Mouse (Mus musculus): Measurements from ENCODE around the gene Syap1. TPM values are rescaled to one million over a fixed set of nuclear protein-coding genes. Genes with fewer than 3 reads are reported as not detected.
"Not testable (repeated sequence)": the region's sequence is repeated elsewhere in the genome, so short reads cannot be mapped to it uniquely, and the experiment has no call there.

Gene Syap1
- polyA plus RNA-seq (2012; rRNA removed), result 24.1 and 26.0 TPM in 2 replicates

- Histone ChIP-seq H3K4me1 (ENCODE audit: control insufficient read depth, insufficient read depth, low read length) (no peaks in the 10 kb centered on the region), H3K27ac (ENCODE audit: insufficient read depth, low read length) (0 out of 2 replicates have a peak within 1 kb of the TSS, but pooled peaks have one; percentile 5), H3K4me3 (ENCODE audit: insufficient read depth, low read length) (peak within 1 kb of the TSS; percentile 72)
- peak; percentile 71; the same call in 1 of the 2 replicates for TF ChIP-seq POLR2A (IDR thresholded peaks at IDR 0.05; ENCODE audit: extremely low read depth, insufficient read depth, low read length)
- TF ChIP-seq CTCF (IDR thresholded peaks at IDR 0.05; ENCODE audit: extremely low read depth, insufficient read depth, low read length), result no peak
Observed at GRCm38 (mm10) chrX:162887931-162888511, at the start of gene Syap1. Gene Syap1, minus strand, starts transcription at chrX:162888447.

- TF ChIP-seq CTCF (IDR thresholded peaks at IDR 0.05; ENCODE audit: extremely low read depth, insufficient read depth, low read length) (no peak), POLR2A (IDR thresholded peaks at IDR 0.05; ENCODE audit: extremely low read depth, insufficient read depth, low read length) (no peak)
- Histone ChIP-seq H3K4me3 (ENCODE audit: insufficient read depth, low read length) (no peak overlapping the region), H3K27ac (ENCODE audit: insufficient read depth, low read length) (no peak overlapping the region), H3K4me1 (ENCODE audit: control insufficient read depth, insufficient read depth, low read length) (no peaks in the 10 kb centered on the region)
Observed at GRCm38 (mm10) chrX:162931467-162931866, 43.2 kb upstream of the Syap1 start.

GRCm38 (mm10) chrX:162921487-162922125 lies 33.4 kb upstream of the Syap1 start:
- no peak overlapping the region for H3K27ac ChIP-seq (ENCODE audit: insufficient read depth, low read length)
- H3K4me1 ChIP-seq (ENCODE audit: control insufficient read depth, insufficient read depth, low read length), result no peaks in the 10 kb centered on the region
- H3K4me3 ChIP-seq (ENCODE audit: insufficient read depth, low read length), result no peak overlapping the region
- TF ChIP-seq CTCF (IDR thresholded peaks at IDR 0.05; ENCODE audit: extremely low read depth, insufficient read depth, low read length) (no peak), POLR2A (IDR thresholded peaks at IDR 0.05; ENCODE audit: extremely low read depth, insufficient read depth, low read length) (no peak)

- Histone ChIP-seq H3K27ac (ENCODE audit: insufficient read depth, low read length) (no peak overlapping the region), H3K4me3 (ENCODE audit: insufficient read depth, low read length) (no peak overlapping the region), H3K4me1 (ENCODE audit: control insufficient read depth, insufficient read depth, low read length) (no peaks in the 10 kb centered on the region)
- TF ChIP-seq POLR2A (IDR thresholded peaks at IDR 0.05; ENCODE audit: extremely low read depth, insufficient read depth, low read length) (no peak), CTCF (IDR thresholded peaks at IDR 0.05; ENCODE audit: extremely low read depth, insufficient read depth, low read length) (peak; percentile 62)
Observed at GRCm38 (mm10) chrX:162915697-162916096, 27.4 kb upstream of the Syap1 start.

GRCm38 (mm10) chrX:162913651-162914050 lies 25.4 kb upstream of the Syap1 start:
- Histone ChIP-seq H3K4me1 (ENCODE audit: control insufficient read depth, insufficient read depth, low read length) (no peaks in the 10 kb centered on the region), H3K4me3 (ENCODE audit: insufficient read depth, low read length) (no peak overlapping the region), H3K27ac (ENCODE audit: insufficient read depth, low read length) (no peak overlapping the region)
- TF ChIP-seq POLR2A (IDR thresholded peaks at IDR 0.05; ENCODE audit: extremely low read depth, insufficient read depth, low read length), result no peak
- TF ChIP-seq CTCF (IDR thresholded peaks at IDR 0.05; ENCODE audit: extremely low read depth, insufficient read depth, low read length), result no peak

GRCm38 (mm10) chrX:162907554-162907953 lies 19.3 kb upstream of the Syap1 start:
- TF ChIP-seq POLR2A (IDR thresholded peaks at IDR 0.05; ENCODE audit: extremely low read depth, insufficient read depth, low read length) (no peak), CTCF (IDR thresholded peaks at IDR 0.05; ENCODE audit: extremely low read depth, insufficient read depth, low read length) (no peak)
- Histone ChIP-seq H3K4me1 (ENCODE audit: control insufficient read depth, insufficient read depth, low read length) (no peaks in the 10 kb centered on the region), H3K4me3 (ENCODE audit: insufficient read depth, low read length) (no peak overlapping the region), H3K27ac (ENCODE audit: insufficient read depth, low read length) (no peak overlapping the region)

GRCm38 (mm10) chrX:162902040-162902734 lies 13.9 kb upstream of the Syap1 start:
- TF ChIP-seq CTCF (IDR thresholded peaks at IDR 0.05; ENCODE audit: extremely low read depth, insufficient read depth, low read length) (no peak), POLR2A (IDR thresholded peaks at IDR 0.05; ENCODE audit: extremely low read depth, insufficient read depth, low read length) (no peak)
- Histone ChIP-seq H3K27ac (ENCODE audit: insufficient read depth, low read length) (peak overlapping the region; percentile 97), H3K4me1 (ENCODE audit: control insufficient read depth, insufficient read depth, low read length) (no peaks in the 10 kb centered on the region), H3K4me3 (ENCODE audit: insufficient read depth, low read length) (peak overlapping the region; percentile 95)

GRCm38 (mm10) chrX:162901371-162902039 lies 13.3 kb upstream of the Syap1 start:
- Histone ChIP-seq H3K4me1 (ENCODE audit: control insufficient read depth, insufficient read depth, low read length) (no peaks in the 10 kb centered on the region), H3K27ac (ENCODE audit: insufficient read depth, low read length) (peak overlapping the region; percentile 97), H3K4me3 (ENCODE audit: insufficient read depth, low read length) (peak overlapping the region; percentile 95)
- TF ChIP-seq POLR2A (IDR thresholded peaks at IDR 0.05; ENCODE audit: extremely low read depth, insufficient read depth, low read length), result no peak
- TF ChIP-seq CTCF (IDR thresholded peaks at IDR 0.05; ENCODE audit: extremely low read depth, insufficient read depth, low read length), result no peak

- no peak for TF ChIP-seq POLR2A (IDR thresholded peaks at IDR 0.05; ENCODE audit: extremely low read depth, insufficient read depth, low read length)
- TF ChIP-seq CTCF (IDR thresholded peaks at IDR 0.05; ENCODE audit: extremely low read depth, insufficient read depth, low read length), result no peak
Observed at GRCm38 (mm10) chrX:162900938-162901337, 12.7 kb upstream of the Syap1 start, which contains the start of gene Ctps2. Gene Ctps2, plus strand, starts transcription at chrX:162901238.

GRCm38 (mm10) chrX:162888575-162889223 lies 452 bp upstream of the Syap1 start:
- peak overlapping the region; percentile 72; the same call in 1 of the 2 replicates for H3K4me3 ChIP-seq (ENCODE audit: insufficient read depth, low read length)
- not testable (repeated sequence) for H3K27ac ChIP-seq (ENCODE audit: insufficient read depth, low read length)

More at GRCm38 (mm10) chrX:162900938-162901337, 12.7 kb upstream of the Syap1 start, which contains the start of gene Ctps2:
- Histone ChIP-seq H3K4me3 (ENCODE audit: insufficient read depth, low read length) (peak within 1 kb of the TSS; percentile 95), H3K27ac (ENCODE audit: insufficient read depth, low read length) (peak within 1 kb of the TSS; percentile 97), H3K4me1 (ENCODE audit: control insufficient read depth, insufficient read depth, low read length) (no peaks in the 10 kb centered on the region)

More at GRCm38 (mm10) chrX:162888575-162889223, 452 bp upstream of the Syap1 start:
- not testable (repeated sequence) for H3K4me1 ChIP-seq (ENCODE audit: control insufficient read depth, insufficient read depth, low read length)

All from cortical plate, adult 2 months (tissue).